Mouse (Mus musculus) forebrain, embryonic 16.5 days (tissue): ENCODE data around the gene Esyt2. TPM values are rescaled to one million over a fixed set of nuclear protein-coding genes. Genes with fewer than 3 reads are reported as not detected.
A peak's percentile ranks its signal among the peaks of the same experiment; 100 is the strongest.

Experiments used
- ATAC-seq: fragments of 200-750 bp; cut with Nextera tagmentation; 2 replicates; pipeline ENCODE4 v1.8.0; 2017; ENCODE audit warnings: mild to moderate bottlenecking, moderate library complexity
- H3K27ac ChIP-seq: fragments of 300-500 bp; sonication (generic); 2 replicates; pipeline ENCODE4 v1.5.1; 2014; ENCODE audit warnings: low read length, control low read depth
- H3K27me3 ChIP-seq: fragments of 300-500 bp; sonication (generic); replicated peaks from 2 replicates; pipeline ENCODE4 v1.6.1; 2014; ENCODE audit warnings: low read length; ENCODE audit not compliant: control insufficient read depth, insufficient read depth
- H3K36me3 ChIP-seq: fragments of 300-500 bp; sonication (generic); 2 replicates; pipeline ENCODE4 v1.6.1; 2014; ENCODE audit not compliant: control insufficient read depth, insufficient read depth
- H3K4me1 ChIP-seq: fragments of 300-500 bp; sonication (generic); replicated peaks from 2 replicates; pipeline ENCODE4 v1.6.1; 2014; ENCODE audit warnings: low read length; ENCODE audit not compliant: control insufficient read depth, insufficient read depth
- H3K4me2 ChIP-seq: fragments of 300-500 bp; sonication (generic); 2 replicates; pipeline ENCODE4 v1.6.1; 2014; ENCODE audit warnings: mild to moderate bottlenecking, low read length, control low read depth
- H3K4me3 ChIP-seq: fragments of 300-500 bp; sonication (generic); replicated peaks from 2 replicates; pipeline ENCODE4 v1.5.1; 2014; ENCODE audit warnings: mild to moderate bottlenecking, low read length, control low read depth
- H3K9ac ChIP-seq: fragments of 300-500 bp; sonication (generic); replicated peaks from 2 replicates; pipeline ENCODE4 v1.6.1; 2014; ENCODE audit warnings: low read depth, low read length, control low read depth
- H3K9me3 ChIP-seq: fragments of 300-500 bp; sonication (generic); 2 replicates; pipeline ENCODE4 v1.6.1; 2016; ENCODE audit warnings: low read length; ENCODE audit not compliant: control insufficient read depth
- WGBS: fragments of 180-500 bp; shearing (Covaris S2); extraction: QIAGEN DNeasy Blood & Tissue Kit; methylation state at CpG from one replicate; pipeline ENCODE4 v1.1.7; 2014; 5-methylcytosine and 5-hydroxymethylcytosine counted together
- polyA plus RNA-seq: library from polyadenylated mRNA; unstranded; fragments of >200 nt; fragmentation: Nextera tagmentation; extraction: Ambion mirVana; gene quantifications from 2 replicates; pipeline ENCODE4 v1.2.1, GENCODE M21; 2015

Gene Esyt2
- polyA plus RNA-seq, 1 experiment from 2014 or later = 12.9 TPM

DNA sequence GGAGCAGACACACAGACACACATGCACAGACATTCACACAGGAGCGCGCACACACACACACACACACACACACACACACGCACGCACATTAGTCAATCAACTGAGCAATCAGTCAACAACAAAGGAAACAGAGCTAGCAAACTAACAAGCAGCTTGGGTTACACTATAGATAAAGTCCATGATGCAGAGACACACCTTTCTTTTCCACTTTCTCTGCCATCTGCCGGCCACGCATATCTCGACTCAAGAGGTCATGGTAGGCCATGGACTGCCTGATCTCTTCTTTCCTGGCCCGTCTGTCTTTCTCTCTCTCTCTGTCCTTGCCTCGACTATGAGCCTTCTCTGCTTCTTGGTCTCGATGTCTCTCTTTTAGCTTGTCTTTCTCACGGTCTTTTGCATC is 25.4 kb upstream of the Esyt2 start:
- H3K36me3 ChIP-seq = no peaks in the 10 kb centered on the region
- H3K4me3 ChIP-seq = no peak overlapping the region
- H3K27ac ChIP-seq = no peak overlapping the region
- H3K9ac ChIP-seq = no peak overlapping the region
- no peak for ATAC-seq
- WGBS = 91% methylated on average over 11 of the region's 11 CpGs
- H3K4me1 ChIP-seq = no peaks in the 10 kb centered on the region
- no peaks in the 10 kb centered on the region for H3K9me3 ChIP-seq
- no peak overlapping the region for H3K4me2 ChIP-seq
- no peaks in the 10 kb centered on the region for H3K27me3 ChIP-seq

GRCm38 (mm10) chr12:116258321-116258720 is 22.7 kb upstream of the Esyt2 start:
- no peak for ATAC-seq
- Histone ChIP-seq H3K9ac (no peak overlapping the region), H3K27me3 (no peaks in the 10 kb centered on the region), H3K4me3 (no peak overlapping the region), H3K4me2 (no peak overlapping the region), H3K27ac (no peak overlapping the region), H3K4me1 (0 out of 2 replicates have a peak, but pooled peaks cover 2% of the 10 kb centered on the region), H3K9me3 (no peaks in the 10 kb centered on the region), H3K36me3 (no peaks in the 10 kb centered on the region)
- WGBS = 87% methylated on average over 2 of the region's 2 CpGs

DNA sequence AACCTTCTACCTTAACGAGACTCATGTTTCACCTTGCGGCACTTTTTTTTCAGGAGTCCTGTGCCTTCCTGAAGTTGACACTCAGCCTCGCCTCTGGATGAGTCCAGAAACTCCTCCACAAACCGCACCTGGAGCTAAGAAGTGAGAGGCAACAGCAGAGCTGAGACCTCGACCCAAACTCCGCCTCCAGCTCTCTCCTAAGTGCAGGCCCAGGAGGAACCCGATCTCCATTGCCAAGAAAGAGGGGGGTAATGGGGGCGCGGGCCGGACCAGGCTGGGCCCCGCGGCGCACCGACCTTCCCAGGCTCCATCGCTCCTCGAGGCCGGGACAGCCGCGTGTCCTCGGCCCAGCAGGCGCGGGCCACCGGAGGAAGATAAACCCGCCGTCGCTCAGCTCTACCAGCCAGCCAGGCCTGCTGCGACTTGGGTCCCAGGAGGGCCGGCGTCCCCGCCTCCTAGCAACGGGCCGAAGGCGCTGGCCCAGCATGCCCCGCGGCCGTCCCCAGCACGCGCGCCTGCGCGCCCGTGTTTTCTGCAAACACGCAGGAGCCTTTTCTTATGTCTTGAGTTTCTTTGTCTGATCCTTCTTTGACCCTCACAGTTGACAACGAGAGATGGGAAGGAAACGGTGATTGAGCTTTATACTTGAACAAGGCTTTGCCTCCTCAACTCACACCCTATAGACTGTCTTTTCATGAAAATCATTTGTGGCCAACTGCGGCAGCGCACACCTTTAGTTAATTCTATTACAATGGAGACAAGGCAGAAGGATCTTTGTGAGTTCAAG is 18.2 kb upstream of the Esyt2 start, which contains the start of gene Wdr60:
Gene Wdr60 (minus strand): TSS at position 468 of the 787 bp plus-strand sequence.
- Histone ChIP-seq H3K4me3 (peak within 1 kb of the TSS; percentile 62), H3K27ac (peak within 1 kb of the TSS; percentile 54; the same call in 1 of the 2 replicates), H3K9me3 (no peaks in the 10 kb centered on the region), H3K36me3 (no peaks in the 10 kb centered on the region), H3K4me2 (peak within 1 kb of the TSS; percentile 61), H3K9ac (peak within 1 kb of the TSS; percentile 76), H3K27me3 (no peaks in the 10 kb centered on the region), H3K4me1 (0 out of 2 replicates have a peak, but pooled peaks cover 2% of the 10 kb centered on the region)
- WGBS = 3% methylated on average over 43 of the region's 47 CpGs
- peak; percentile 100 for ATAC-seq

DNA sequence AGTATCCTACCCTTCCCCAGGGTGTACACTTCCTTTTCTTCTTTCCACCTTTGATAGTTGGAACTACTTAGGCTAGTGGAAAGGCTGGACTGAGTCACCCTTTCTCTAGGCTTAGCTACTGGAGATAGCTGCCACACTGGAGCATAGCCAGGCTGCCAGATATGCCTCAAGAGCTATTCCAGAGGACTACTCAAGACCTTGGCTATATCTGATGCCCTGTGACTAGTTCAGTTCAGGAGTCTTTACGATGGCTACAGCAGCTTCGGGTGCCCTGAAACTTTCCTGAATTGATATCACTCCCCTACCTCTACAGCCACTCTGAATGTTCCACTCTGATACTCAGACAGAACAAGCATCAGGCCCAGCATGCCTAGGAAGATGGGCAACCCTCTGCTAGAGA is 16.2 kb upstream of the Esyt2 start:
- Histone ChIP-seq H3K27ac (no peak overlapping the region), H3K4me1 (0 out of 2 replicates have a peak, but pooled peaks cover 2% of the 10 kb centered on the region), H3K27me3 (no peaks in the 10 kb centered on the region), H3K9ac (no peak overlapping the region), H3K4me2 (no peak overlapping the region), H3K9me3 (no peaks in the 10 kb centered on the region), H3K4me3 (no peak overlapping the region), H3K36me3 (no peaks in the 10 kb centered on the region)
- whole genome bisulfite sequencing = 89% methylated on average over 2 of the region's 2 CpGs
- no peak for ATAC-seq

GRCm38 (mm10) chr12:116265275-116265674 is 15.7 kb upstream of the Esyt2 start:
- WGBS = 90% methylated on average over 2 of the region's 2 CpGs
- ATAC-seq = no peak
- no peaks in the 10 kb centered on the region for H3K36me3 ChIP-seq
- H3K9me3 ChIP-seq = no peaks in the 10 kb centered on the region
- 0 out of 2 replicates have a peak, but pooled peaks cover 2% of the 10 kb centered on the region for H3K4me1 ChIP-seq
- H3K27ac ChIP-seq = no peak overlapping the region
- no peak overlapping the region for H3K4me2 ChIP-seq
- no peak overlapping the region for H3K4me3 ChIP-seq
- H3K9ac ChIP-seq = no peak overlapping the region
- H3K27me3 ChIP-seq = no peaks in the 10 kb centered on the region

DNA sequence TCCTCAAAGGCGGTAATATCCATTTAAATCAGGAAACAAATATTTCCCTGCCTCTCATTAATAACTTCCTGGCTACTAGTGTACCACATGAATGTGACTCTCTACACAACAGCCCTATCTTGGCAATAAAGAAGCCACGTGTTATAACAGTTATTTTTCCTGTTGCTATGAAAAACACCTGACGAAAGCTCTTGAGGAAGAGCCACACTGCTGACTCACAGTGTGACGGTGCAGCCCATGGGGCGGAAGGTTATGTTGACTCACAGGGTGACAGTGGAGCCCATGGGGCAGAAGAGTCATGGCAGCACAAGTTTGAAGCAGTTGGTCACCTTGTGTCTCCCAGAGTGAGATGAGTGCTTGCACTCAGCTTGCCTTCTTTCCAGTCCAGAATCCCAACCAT is 11.5 kb upstream of the Esyt2 start:
- no peaks in the 10 kb centered on the region for H3K27me3 ChIP-seq
- no peaks in the 10 kb centered on the region for H3K9me3 ChIP-seq
- no peak for ATAC-seq
- H3K9ac ChIP-seq = no peak overlapping the region
- H3K27ac ChIP-seq = no peak overlapping the region
- H3K4me3 ChIP-seq = no peak overlapping the region
- no peaks in the 10 kb centered on the region for H3K4me1 ChIP-seq
- no peak overlapping the region for H3K4me2 ChIP-seq
- 79% methylated on average over 5 of the region's 5 CpGs for WGBS
- H3K36me3 ChIP-seq = no peaks in the 10 kb centered on the region

DNA sequence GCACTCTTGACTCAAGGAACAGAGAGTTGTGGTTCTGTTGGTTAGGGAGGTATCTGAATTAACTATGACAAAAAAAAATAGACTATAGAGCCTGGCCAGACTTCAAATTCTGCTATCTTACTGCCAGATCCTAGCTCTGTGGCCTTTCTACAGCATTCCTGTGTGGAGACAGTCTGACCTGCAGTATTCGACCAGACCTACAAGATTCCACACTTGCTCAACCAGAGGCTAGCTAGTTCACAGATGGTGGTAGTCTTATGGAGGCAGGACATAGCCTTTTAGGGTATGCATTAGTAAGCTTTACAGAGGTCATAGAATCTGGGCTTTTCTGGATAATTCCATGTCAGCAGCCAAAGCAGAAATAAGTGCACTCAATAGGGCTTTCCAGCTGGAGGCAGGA is 10.5 kb upstream of the Esyt2 start:
- H3K27ac ChIP-seq = no peak overlapping the region
- no peak for ATAC-seq
- no peaks in the 10 kb centered on the region for H3K4me1 ChIP-seq
- no peak overlapping the region for H3K4me2 ChIP-seq
- no peaks in the 10 kb centered on the region for H3K27me3 ChIP-seq
- no peaks in the 10 kb centered on the region for H3K9me3 ChIP-seq
- H3K4me3 ChIP-seq = no peak overlapping the region
- H3K36me3 ChIP-seq = no peaks in the 10 kb centered on the region
- WGBS = 84% methylated on average over 1 of the region's 1 CpGs
- no peak overlapping the region for H3K9ac ChIP-seq

DNA sequence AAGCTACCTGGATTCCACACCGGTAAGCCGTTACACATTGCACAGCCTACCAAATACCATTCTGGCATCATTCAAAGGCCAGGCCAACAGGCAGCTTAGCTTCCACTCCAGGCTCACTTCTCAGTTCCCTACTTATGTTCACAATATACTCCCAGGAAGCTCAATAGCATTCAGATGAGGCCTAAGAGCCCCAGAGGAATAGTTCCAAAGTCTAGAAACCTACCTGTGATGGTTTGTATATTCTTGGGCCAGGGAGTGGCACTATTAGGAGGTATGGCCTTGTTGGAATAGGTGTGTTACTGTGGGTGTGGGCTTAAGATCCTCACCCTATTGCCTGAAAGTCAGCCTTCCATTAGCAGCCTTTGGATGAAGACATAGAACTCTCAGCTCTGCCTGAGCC is 9.9 kb upstream of the Esyt2 start:
- Histone ChIP-seq H3K27ac (no peak overlapping the region), H3K27me3 (no peaks in the 10 kb centered on the region), H3K9me3 (no peaks in the 10 kb centered on the region), H3K36me3 (no peaks in the 10 kb centered on the region), H3K4me1 (no peaks in the 10 kb centered on the region), H3K4me3 (no peak overlapping the region), H3K4me2 (no peak overlapping the region), H3K9ac (no peak overlapping the region)
- no peak for ATAC-seq
- WGBS = 90% methylated on average over 2 of the region's 2 CpGs

DNA sequence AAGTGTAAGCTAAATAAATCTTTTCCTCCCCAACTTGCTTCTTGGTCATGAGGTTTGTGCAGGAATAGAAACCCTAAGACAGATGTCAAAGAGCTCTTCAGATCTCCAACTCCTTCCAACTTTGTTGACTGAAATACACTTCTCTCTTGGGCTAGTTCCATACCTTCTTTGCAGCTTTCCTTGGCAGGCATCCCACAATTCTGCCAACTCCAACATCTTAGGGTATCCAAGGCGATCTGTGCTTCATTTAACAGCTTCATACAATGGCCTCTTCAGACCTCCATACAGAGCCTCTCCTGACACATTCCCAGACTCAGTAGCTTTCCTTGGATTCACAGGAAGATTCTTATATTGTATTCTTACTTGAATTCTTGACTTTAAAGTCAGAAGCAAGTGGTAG is 7.3 kb upstream of the Esyt2 start:
- Histone ChIP-seq H3K4me3 (no peak overlapping the region), H3K27ac (no peak overlapping the region), H3K9me3 (no peaks in the 10 kb centered on the region), H3K4me1 (no peaks in the 10 kb centered on the region), H3K9ac (no peak overlapping the region), H3K4me2 (no peak overlapping the region), H3K27me3 (no peaks in the 10 kb centered on the region), H3K36me3 (no peaks in the 10 kb centered on the region)
- WGBS = 30% methylated on average over 1 of the region's 1 CpGs
- ATAC-seq = no peak
